Mouse (Mus musculus): Measurements from ENCODE around the gene Kcnq2. TPM values are rescaled to one million over a fixed set of nuclear protein-coding genes. Genes with fewer than 3 reads are reported as not detected.

Gene Kcnq2
- polyA plus RNA-seq, 1 experiment from 2014 or later = not detected

GRCm38 (mm10) chr2:181044001-181044400 lies 91.1 kb downstream of the Kcnq2 start:
- Histone ChIP-seq H3K9me3 (replicated peaks; ENCODE audit: low read length) (no peaks in the 10 kb centered on the region), H3K27ac (no peak overlapping the region; the same call in 1 of the 2 replicates), H3K36me3 (ENCODE audit: insufficient read depth, low read length) (no peaks in the 10 kb centered on the region), H3K9ac (ENCODE audit: low read depth, low read length) (no peak overlapping the region), H3K27me3 (ENCODE audit: insufficient read depth, low read length) (0 out of 2 replicates have a peak, but pooled peaks cover 10% of the 10 kb centered on the region), H3K4me2 (ENCODE audit: low read length) (no peak overlapping the region), H3K4me1 (replicated peaks; ENCODE audit: insufficient read depth, low read length) (peaks cover 14% of the 10 kb centered on the region), H3K4me3 (replicated peaks; ENCODE audit: low read depth, low read length) (no peak overlapping the region)
- WGBS = 18% methylated on average over 3 of the region's 3 CpGs
- ATAC-seq (replicated peaks; ENCODE audit: low FRiP score, low read depth) (no peak), DNase-seq (ENCODE audit: low spot score) (no peak)
- TF ChIP-seq CTCF (IDR thresholded peaks at IDR 0.05; ENCODE audit: low read depth) = no peak

DNA sequence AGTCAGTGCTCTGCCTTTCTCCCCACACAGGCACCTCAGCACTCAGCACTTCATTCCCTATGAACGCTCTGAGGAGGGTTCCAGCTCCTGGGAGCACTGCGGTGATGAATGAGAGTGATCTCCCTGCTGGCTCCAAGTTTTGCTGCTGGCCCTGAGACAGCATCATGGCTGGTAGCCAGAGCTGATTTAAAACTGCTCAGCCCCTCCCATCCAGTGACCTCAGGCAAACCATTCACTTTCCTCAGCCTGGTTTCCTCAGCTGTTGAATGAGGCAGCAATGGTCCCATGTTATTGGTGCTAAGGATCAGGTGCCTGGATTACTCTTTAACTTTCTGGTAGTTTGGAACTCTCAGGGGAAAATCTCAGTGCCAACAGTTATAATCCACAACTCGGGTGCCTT lies 91.7 kb downstream of the Kcnq2 start, which contains the start of gene Chrna4:
Chrna4 (minus strand) TSS at position 110 of the 400 bp plus-strand sequence.
- Histone ChIP-seq H3K9me3 (replicated peaks; ENCODE audit: low read length) (no peaks in the 10 kb centered on the region), H3K36me3 (ENCODE audit: insufficient read depth, low read length) (no peaks in the 10 kb centered on the region), H3K4me3 (replicated peaks; ENCODE audit: low read depth, low read length) (no peak within 1 kb of the TSS), H3K4me2 (ENCODE audit: low read length) (no peak within 1 kb of the TSS), H3K9ac (ENCODE audit: low read depth, low read length) (no peak within 1 kb of the TSS), H3K27ac (peak within 1 kb of the TSS; percentile 31; the same call in 1 of the 2 replicates), H3K27me3 (ENCODE audit: insufficient read depth, low read length) (0 out of 2 replicates have a peak, but pooled peaks cover 10% of the 10 kb centered on the region), H3K4me1 (replicated peaks; ENCODE audit: insufficient read depth, low read length) (peaks cover 15% of the 10 kb centered on the region)
- no peak for TF ChIP-seq CTCF (IDR thresholded peaks at IDR 0.05; ENCODE audit: low read depth)
- ATAC-seq (replicated peaks; ENCODE audit: low FRiP score, low read depth) = no peak
- 50% methylated on average over 3 of the region's 3 CpGs for WGBS
- DNase-seq (ENCODE audit: low spot score) = peak; percentile 33

- H3K4me1 ChIP-seq (replicated peaks; ENCODE audit: insufficient read depth, low read length) = peaks cover 15% of the 10 kb centered on the region
- H3K27ac ChIP-seq = peak overlapping the region; percentile 31; the same call in 1 of the 2 replicates
- H3K9me3 ChIP-seq (replicated peaks; ENCODE audit: low read length) = no peaks in the 10 kb centered on the region
- H3K9ac ChIP-seq (ENCODE audit: low read depth, low read length) = no peak overlapping the region
- H3K27me3 ChIP-seq (ENCODE audit: insufficient read depth, low read length) = 0 out of 2 replicates have a peak, but pooled peaks cover 10% of the 10 kb centered on the region
- H3K4me3 ChIP-seq (replicated peaks; ENCODE audit: low read depth, low read length) = no peak overlapping the region
- DNase-seq (ENCODE audit: low spot score) (no peak), ATAC-seq (replicated peaks; ENCODE audit: low FRiP score, low read depth) (peak; percentile 50)
- no peak overlapping the region for H3K4me2 ChIP-seq (ENCODE audit: low read length)
- no peaks in the 10 kb centered on the region for H3K36me3 ChIP-seq (ENCODE audit: insufficient read depth, low read length)
- TF ChIP-seq CTCF (IDR thresholded peaks at IDR 0.05; ENCODE audit: low read depth) = no peak
These were observed 92.7 kb downstream of the Kcnq2 start for GRCm38 (mm10) chr2:181042376-181042775.

GRCm38 (mm10) chr2:181041941-181042340 lies 93.2 kb downstream of the Kcnq2 start:
- peak; percentile 79 for ATAC-seq (replicated peaks; ENCODE audit: low FRiP score, low read depth)
- Histone ChIP-seq H3K4me1 (replicated peaks; ENCODE audit: insufficient read depth, low read length) (peaks cover 15% of the 10 kb centered on the region), H3K27me3 (ENCODE audit: insufficient read depth, low read length) (0 out of 2 replicates have a peak, but pooled peaks cover 10% of the 10 kb centered on the region), H3K9me3 (replicated peaks; ENCODE audit: low read length) (no peaks in the 10 kb centered on the region), H3K36me3 (ENCODE audit: insufficient read depth, low read length) (no peaks in the 10 kb centered on the region), H3K4me2 (ENCODE audit: low read length) (no peak overlapping the region), H3K4me3 (replicated peaks; ENCODE audit: low read depth, low read length) (no peak overlapping the region), H3K27ac (peak overlapping the region; percentile 31; the same call in 1 of the 2 replicates), H3K9ac (ENCODE audit: low read depth, low read length) (no peak overlapping the region)
- no peak for TF ChIP-seq CTCF (IDR thresholded peaks at IDR 0.05; ENCODE audit: low read depth)
- no peak for DNase-seq (ENCODE audit: low spot score)
- WGBS = 9% methylated on average over 7 of the region's 7 CpGs

DNA sequence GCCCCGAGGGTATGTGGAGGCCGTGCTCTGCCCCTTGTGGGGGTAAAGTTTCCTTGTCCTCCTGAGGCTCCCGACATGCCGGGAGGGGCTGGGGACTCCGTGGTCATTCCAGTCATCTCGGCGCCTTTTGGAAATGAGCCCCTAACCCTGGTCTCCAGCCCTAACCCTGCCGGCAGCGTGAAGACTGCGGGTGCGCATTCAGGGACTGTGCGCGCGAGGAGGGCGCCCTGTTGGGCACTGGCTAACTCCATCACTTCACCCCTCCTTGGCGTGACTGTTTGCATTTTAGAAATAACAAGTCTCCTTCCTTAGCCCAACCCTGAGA lies 95.8 kb downstream of the Kcnq2 start:
- ATAC-seq (replicated peaks; ENCODE audit: low FRiP score, low read depth) = no peak
- WGBS = under 1% methylated on average over 16 of the region's 16 CpGs

GRCm38 (mm10) chr2:181038644-181039355 lies 96.3 kb downstream of the Kcnq2 start:
- H3K27ac ChIP-seq = no peak overlapping the region
- H3K27me3 ChIP-seq (ENCODE audit: insufficient read depth, low read length) = 0 out of 2 replicates have a peak, but pooled peaks cover 10% of the 10 kb centered on the region

More for the DNA sequence above, 95.8 kb downstream of the Kcnq2 start:
- Histone ChIP-seq H3K27me3 (ENCODE audit: insufficient read depth, low read length) (0 out of 2 replicates have a peak, but pooled peaks cover 10% of the 10 kb centered on the region), H3K4me2 (ENCODE audit: low read length) (peak overlapping the region; percentile 96), H3K4me3 (replicated peaks; ENCODE audit: low read depth, low read length) (peak overlapping the region; percentile 55), H3K9ac (ENCODE audit: low read depth, low read length) (peak overlapping the region; percentile 49; the same call in 1 of the 2 replicates), H3K9me3 (replicated peaks; ENCODE audit: low read length) (no peaks in the 10 kb centered on the region), H3K4me1 (replicated peaks; ENCODE audit: insufficient read depth, low read length) (peaks cover 15% of the 10 kb centered on the region), H3K27ac (no peak overlapping the region), H3K36me3 (ENCODE audit: insufficient read depth, low read length) (no peaks in the 10 kb centered on the region)
- TF ChIP-seq CTCF (IDR thresholded peaks at IDR 0.05; ENCODE audit: low read depth) = no peak
- DNase-seq (ENCODE audit: low spot score) = no peak

More at GRCm38 (mm10) chr2:181038644-181039355, 96.3 kb downstream of the Kcnq2 start:
- under 1% methylated on average over 55 of the region's 63 CpGs for WGBS
- Histone ChIP-seq H3K36me3 (ENCODE audit: insufficient read depth, low read length) (no peaks in the 10 kb centered on the region), H3K9me3 (replicated peaks; ENCODE audit: low read length) (no peaks in the 10 kb centered on the region), H3K4me1 (replicated peaks; ENCODE audit: insufficient read depth, low read length) (peaks cover 13% of the 10 kb centered on the region), H3K9ac (ENCODE audit: low read depth, low read length) (peak overlapping the region; percentile 49; the same call in 1 of the 2 replicates), H3K4me2 (ENCODE audit: low read length) (peak overlapping the region; percentile 96), H3K4me3 (replicated peaks; ENCODE audit: low read depth, low read length) (peak overlapping the region; percentile 55)
- TF ChIP-seq CTCF (IDR thresholded peaks at IDR 0.05; ENCODE audit: low read depth) = no peak
- DNase-seq (ENCODE audit: low spot score) = peak; percentile 25
- 0 out of 2 replicates have a peak, but pooled peaks have one; percentile 12 for ATAC-seq (replicated peaks; ENCODE audit: low FRiP score, low read depth)
